Mouse (Mus musculus) liver, embryonic 14.5 days (tissue): ENCODE measurements at regions not wholly inside any gene's neighbourhood (a gene's known extent, or its start where the extent isn't known, plus 50 kb on each side); places are given as distances from the start of the nearest gene placed in this dataset.

ENCODE experiments used
- CTCF ChIP-seq: IDR thresholded peaks from 2 replicates; pipeline ENCODE4 v1.5.1; 2016; ENCODE audit warnings: antibody characterized with exemption, low read depth, control low read depth
- EP300 ChIP-seq: IDR thresholded peaks from 2 replicates; pipeline ENCODE4 v1.6.1; 2016; ENCODE audit warnings: antibody characterized with exemption, low read depth

- no peak for TF ChIP-seq EP300
- TF ChIP-seq CTCF: no peak
Observed at GRCm38 (mm10) chr9:61321314-61321713, 50.9 kb upstream of the Tle3 start.
